Mouse (Mus musculus): Measurements from ENCODE around the gene Sigmar1. TPM values are rescaled to one million over a fixed set of nuclear protein-coding genes. Genes with fewer than 3 reads are reported as not detected.

Sigmar1 gene
- polyA plus RNA-seq, 1 experiment from 2014 or later, result 77.5 TPM

GRCm38 (mm10) chr4:41759206-41759605, 3.2 kb upstream of the Sigmar1 start:
- DNase-seq (ENCODE audit: low spot score) (no peak), ATAC-seq (ENCODE audit: low FRiP score) (no peak)
- no peak overlapping the region for H3K9ac ChIP-seq
- peaks cover 32% of the 10 kb centered on the region for H3K4me1 ChIP-seq (replicated peaks; ENCODE audit: control insufficient read depth, insufficient read depth, low read length)
- peaks cover 4% of the 10 kb centered on the region for H3K36me3 ChIP-seq (replicated peaks; ENCODE audit: control insufficient read depth, insufficient read depth)
- no peaks in the 10 kb centered on the region for H3K27me3 ChIP-seq (ENCODE audit: control insufficient read depth, insufficient read depth, low read length)
- WGBS, result 89% methylated on average over 9 of the region's 9 CpGs
- no peak overlapping the region for H3K27ac ChIP-seq
- H3K9me3 ChIP-seq (ENCODE audit: control insufficient read depth, low read length), result no peaks in the 10 kb centered on the region
- no peak overlapping the region for H3K4me3 ChIP-seq (replicated peaks; ENCODE audit: low read length)
- no peak overlapping the region for H3K4me2 ChIP-seq (replicated peaks)

- no peak for ATAC-seq (ENCODE audit: low FRiP score)
- Histone ChIP-seq H3K9me3 (ENCODE audit: control insufficient read depth, low read length) (no peaks in the 10 kb centered on the region), H3K9ac (no peak overlapping the region), H3K4me1 (replicated peaks; ENCODE audit: control insufficient read depth, insufficient read depth, low read length) (peaks cover 32% of the 10 kb centered on the region), H3K36me3 (replicated peaks; ENCODE audit: control insufficient read depth, insufficient read depth) (peaks cover 4% of the 10 kb centered on the region), H3K4me3 (replicated peaks; ENCODE audit: low read length) (no peak overlapping the region), H3K27ac (no peak overlapping the region), H3K27me3 (ENCODE audit: control insufficient read depth, insufficient read depth, low read length) (no peaks in the 10 kb centered on the region), H3K4me2 (replicated peaks) (no peak overlapping the region)
- WGBS, result 95% methylated on average over 4 of the region's 4 CpGs
- no peak for DNase-seq (ENCODE audit: low spot score)
These were observed 2.7 kb upstream of the Sigmar1 start for GRCm38 (mm10) chr4:41758701-41759100.

- 87% methylated on average over 11 of the region's 11 CpGs for WGBS
- no peaks in the 10 kb centered on the region for H3K27me3 ChIP-seq (ENCODE audit: control insufficient read depth, insufficient read depth, low read length)
- DNase-seq (ENCODE audit: low spot score) (no peak), ATAC-seq (ENCODE audit: low FRiP score) (no peak)
- H3K36me3 ChIP-seq (replicated peaks; ENCODE audit: control insufficient read depth, insufficient read depth), result peaks cover 4% of the 10 kb centered on the region
- H3K4me3 ChIP-seq (replicated peaks; ENCODE audit: low read length), result no peak overlapping the region
- no peaks in the 10 kb centered on the region for H3K9me3 ChIP-seq (ENCODE audit: control insufficient read depth, low read length)
- H3K27ac ChIP-seq, result no peak overlapping the region
- no peak overlapping the region for H3K9ac ChIP-seq
- peaks cover 32% of the 10 kb centered on the region for H3K4me1 ChIP-seq (replicated peaks; ENCODE audit: control insufficient read depth, insufficient read depth, low read length)
- no peak overlapping the region for H3K4me2 ChIP-seq (replicated peaks)
These were observed 2.1 kb upstream of the Sigmar1 start for GRCm38 (mm10) chr4:41758021-41758420.

- Histone ChIP-seq H3K4me3 (replicated peaks; ENCODE audit: low read length) (no peak overlapping the region), H3K4me2 (replicated peaks) (no peak overlapping the region), H3K9ac (no peak overlapping the region), H3K36me3 (replicated peaks; ENCODE audit: control insufficient read depth, insufficient read depth) (peaks cover 4% of the 10 kb centered on the region), H3K27ac (no peak overlapping the region), H3K27me3 (ENCODE audit: control insufficient read depth, insufficient read depth, low read length) (no peaks in the 10 kb centered on the region), H3K9me3 (ENCODE audit: control insufficient read depth, low read length) (no peaks in the 10 kb centered on the region), H3K4me1 (replicated peaks; ENCODE audit: control insufficient read depth, insufficient read depth, low read length) (peaks cover 30% of the 10 kb centered on the region)
- WGBS, result 89% methylated on average over 13 of the region's 13 CpGs
- DNase-seq (ENCODE audit: low spot score), result no peak
- no peak for ATAC-seq (ENCODE audit: low FRiP score)
These were observed 1.4 kb upstream of the Sigmar1 start for GRCm38 (mm10) chr4:41757321-41757720.

- H3K9ac ChIP-seq, result peak overlapping the region; percentile 77
- H3K4me1 ChIP-seq (replicated peaks; ENCODE audit: control insufficient read depth, insufficient read depth, low read length), result peaks cover 25% of the 10 kb centered on the region
- ATAC-seq (ENCODE audit: low FRiP score), result no peak
- H3K4me2 ChIP-seq (replicated peaks), result peak overlapping the region; percentile 96
- DNase-seq (ENCODE audit: low spot score), result no peak
- H3K36me3 ChIP-seq (replicated peaks; ENCODE audit: control insufficient read depth, insufficient read depth), result peaks cover 4% of the 10 kb centered on the region
- 80% methylated on average over 8 of the region's 8 CpGs for WGBS
- H3K27ac ChIP-seq, result no peak overlapping the region
- no peaks in the 10 kb centered on the region for H3K27me3 ChIP-seq (ENCODE audit: control insufficient read depth, insufficient read depth, low read length)
- no peaks in the 10 kb centered on the region for H3K9me3 ChIP-seq (ENCODE audit: control insufficient read depth, low read length)
- H3K4me3 ChIP-seq (replicated peaks; ENCODE audit: low read length), result peak overlapping the region; percentile 63
These were observed 483 bp upstream of the Sigmar1 start for GRCm38 (mm10) chr4:41756440-41756839.

- no peaks in the 10 kb centered on the region for H3K9me3 ChIP-seq (ENCODE audit: control insufficient read depth, low read length)
- peak within 1 kb of the TSS; percentile 96 for H3K4me2 ChIP-seq (replicated peaks)
- DNase-seq (ENCODE audit: low spot score), result no peak
- H3K9ac ChIP-seq, result peak within 1 kb of the TSS; percentile 77
- no peaks in the 10 kb centered on the region for H3K27me3 ChIP-seq (ENCODE audit: control insufficient read depth, insufficient read depth, low read length)
- peaks cover 10% of the 10 kb centered on the region for H3K4me1 ChIP-seq (replicated peaks; ENCODE audit: control insufficient read depth, insufficient read depth, low read length)
- H3K27ac ChIP-seq, result peak within 1 kb of the TSS; percentile 83
- peak within 1 kb of the TSS; percentile 63 for H3K4me3 ChIP-seq (replicated peaks; ENCODE audit: low read length)
- 15% methylated on average over 14 of the region's 14 CpGs for WGBS
- ATAC-seq (ENCODE audit: low FRiP score), result peak; percentile 56
- H3K36me3 ChIP-seq (replicated peaks; ENCODE audit: control insufficient read depth, insufficient read depth), result peaks cover 4% of the 10 kb centered on the region
These were observed 1.1 kb downstream of the Sigmar1 start, which contains the start of gene Galt for GRCm38 (mm10) chr4:41754797-41755337. Galt (plus strand) TSS chr4:41755228.

- ATAC-seq (ENCODE audit: low FRiP score) (no peak), DNase-seq (ENCODE audit: low spot score) (no peak)
- no peak overlapping the region for H3K4me2 ChIP-seq (replicated peaks)
- H3K9ac ChIP-seq, result no peak overlapping the region
- no peak overlapping the region for H3K27ac ChIP-seq
- no peak overlapping the region for H3K4me3 ChIP-seq (replicated peaks; ENCODE audit: low read length)
- WGBS, result 70% methylated on average over 1 of the region's 1 CpGs
- H3K4me1 ChIP-seq (replicated peaks; ENCODE audit: control insufficient read depth, insufficient read depth, low read length), result peaks cover 4% of the 10 kb centered on the region
- H3K27me3 ChIP-seq (ENCODE audit: control insufficient read depth, insufficient read depth, low read length), result no peaks in the 10 kb centered on the region
- 0 out of 2 replicates have a peak, but pooled peaks cover 9% of the 10 kb centered on the region for H3K9me3 ChIP-seq (ENCODE audit: control insufficient read depth, low read length)
- no peaks in the 10 kb centered on the region for H3K36me3 ChIP-seq (replicated peaks; ENCODE audit: control insufficient read depth, insufficient read depth)
These were observed 10.9 kb downstream of the Sigmar1 start for GRCm38 (mm10) chr4:41745021-41745420.

GRCm38 (mm10) chr4:41744131-41744530, 11.8 kb downstream of the Sigmar1 start:
- Histone ChIP-seq H3K4me2 (replicated peaks) (no peak overlapping the region), H3K4me3 (replicated peaks; ENCODE audit: low read length) (no peak overlapping the region), H3K27me3 (ENCODE audit: control insufficient read depth, insufficient read depth, low read length) (no peaks in the 10 kb centered on the region), H3K27ac (no peak overlapping the region), H3K9ac (no peak overlapping the region), H3K9me3 (ENCODE audit: control insufficient read depth, low read length) (0 out of 2 replicates have a peak, but pooled peaks cover 9% of the 10 kb centered on the region), H3K4me1 (replicated peaks; ENCODE audit: control insufficient read depth, insufficient read depth, low read length) (peaks cover 13% of the 10 kb centered on the region), H3K36me3 (replicated peaks; ENCODE audit: control insufficient read depth, insufficient read depth) (peaks cover 4% of the 10 kb centered on the region)
- DNase-seq (ENCODE audit: low spot score), result no peak
- no peak for ATAC-seq (ENCODE audit: low FRiP score)
- WGBS, result 74% methylated on average over 2 of the region's 2 CpGs

GRCm38 (mm10) chr4:41741158-41741560, 14.8 kb downstream of the Sigmar1 start:
- under 1% methylated on average over 27 of the region's 27 CpGs for WGBS

More at GRCm38 (mm10) chr4:41741158-41741560, 14.8 kb downstream of the Sigmar1 start:
- peaks cover 14% of the 10 kb centered on the region for H3K36me3 ChIP-seq (replicated peaks; ENCODE audit: control insufficient read depth, insufficient read depth)
- H3K27ac ChIP-seq, result peak overlapping the region; percentile 77
- H3K9ac ChIP-seq, result peak overlapping the region; percentile 66
- H3K9me3 ChIP-seq (ENCODE audit: control insufficient read depth, low read length), result 0 out of 2 replicates have a peak, but pooled peaks cover 3% of the 10 kb centered on the region
- H3K4me3 ChIP-seq (replicated peaks; ENCODE audit: low read length), result peak overlapping the region; percentile 51
- H3K4me1 ChIP-seq (replicated peaks; ENCODE audit: control insufficient read depth, insufficient read depth, low read length), result peaks cover 13% of the 10 kb centered on the region
- ATAC-seq (ENCODE audit: low FRiP score) (peak; percentile 96), DNase-seq (ENCODE audit: low spot score) (peak; percentile 94)
- no peaks in the 10 kb centered on the region for H3K27me3 ChIP-seq (ENCODE audit: control insufficient read depth, insufficient read depth, low read length)
- peak overlapping the region; percentile 80 for H3K4me2 ChIP-seq (replicated peaks)

Data from hindbrain, embryonic 14.5 days (tissue).